Mouse (Mus musculus) heart, adult 2 months (tissue): ENCODE measurements around the gene Mgat5. TPM values are rescaled to one million over a fixed set of nuclear protein-coding genes. Genes with fewer than 3 reads are reported as not detected.

ENCODE experiments used
- DNase-seq, 2 experiments: peaks; one replicate each; pipeline ENCODE4 v3.0.0; 2021
- H3K27ac ChIP-seq: fragments of 200-600 bp; 2 replicates; pipeline ENCODE4 v1.8.1; 2022
- H3K27me3 ChIP-seq: fragments of 200-500 bp; 2 replicates; pipeline ENCODE4 v1.6.1; 2012; ENCODE audit warnings: mild to moderate bottlenecking, low read length, inconsistent platforms, mixed read lengths; ENCODE audit not compliant: control insufficient read depth, insufficient read depth
- H3K36me3 ChIP-seq: fragments of 200-500 bp; 2 replicates; pipeline ENCODE4 v1.6.1; 2012; ENCODE audit warnings: low read length, inconsistent platforms; ENCODE audit not compliant: control insufficient read depth, insufficient read depth
- H3K4me1 ChIP-seq: fragments of 200-500 bp; 2 replicates; pipeline ENCODE4 v1.6.1; 2011; ENCODE audit warnings: low read length; ENCODE audit not compliant: control insufficient read depth, insufficient read depth
- H3K4me3 ChIP-seq: fragments of 200-600 bp; 2 replicates; pipeline ENCODE4 v1.8.1; 2022
- H3K79me2 ChIP-seq: fragments of 200-500 bp; replicated peaks from 2 replicates; pipeline ENCODE4 v1.6.1; 2012; ENCODE audit warnings: mild to moderate bottlenecking, inconsistent platforms, low read length, moderate library complexity, mixed read lengths; ENCODE audit not compliant: control insufficient read depth, insufficient read depth
- H3K9ac ChIP-seq: fragments of 200-500 bp; 2 replicates; pipeline ENCODE4 v1.6.1; 2012; ENCODE audit warnings: low read depth, mild to moderate bottlenecking, control low read depth, inconsistent platforms, low read length, mixed read lengths
- CTCF ChIP-seq: fragments of 200-600 bp; IDR thresholded peaks from 2 replicates; pipeline ENCODE4 v1.8.1; 2022; ENCODE audit warnings: antibody characterized with exemption, mild to moderate bottlenecking, moderate library complexity
- EP300 ChIP-seq: fragments of 200-500 bp; IDR thresholded peaks from 2 replicates; pipeline ENCODE4 v1.6.1; 2011; ENCODE audit warnings: low read depth, low read length, control low read depth; ENCODE audit not compliant: insufficient read depth
- POLR2A ChIP-seq: fragments of 200-500 bp; IDR thresholded peaks from 2 replicates; pipeline ENCODE4 v1.6.1; 2011; ENCODE audit warnings: mild to moderate bottlenecking, low read depth, low read length, control low read depth; ENCODE audit not compliant: insufficient read depth
- WGBS: fragments of 180-500 bp; shearing (Covaris S2); methylation state at CpG from one replicate; pipeline ENCODE4 v1.1.7; 2018; 5-methylcytosine and 5-hydroxymethylcytosine counted together
- intact Hi-C: fragments of 180-260 bp; cut with DNase I; formaldehyde crosslinking; loops from one replicate; pipeline ENCODE4 v1.15.1; 2025
- polyA plus RNA-seq: library from polyadenylated mRNA; depleted of rRNA; stranded (reverse); fragments of >200 nt; gene quantifications from 2 replicates; pipeline ENCODE4 v1.2.3, GENCODE M21; 2012
- total RNA-seq, 2 experiments: library from RNA; stranded (reverse); gene quantifications; 2 replicates each; pipeline ENCODE4 v1.2.3; 2021

The Mgat5 gene
- total and polyA plus RNA-seq, 3 experiments, result 5.6 to 16.7 (median 13.6) TPM

- TF ChIP-seq POLR2A, result no peak
- no peak for TF ChIP-seq EP300
- 55% methylated on average over 7 of the region's 7 CpGs for WGBS
- Histone ChIP-seq H3K36me3 (no peaks in the 10 kb centered on the region), H3K9ac (no peak overlapping the region), H3K27ac (no peak overlapping the region), H3K4me1 (peaks cover 3% of the 10 kb centered on the region), H3K4me3 (no peak overlapping the region), H3K79me2 (no peaks in the 10 kb centered on the region), H3K27me3 (no peaks in the 10 kb centered on the region)
- no peak for DNase-seq
- intact Hi-C loops, result no loop called here
Observed at GRCm38 (mm10) chr1:127363638-127364037, 158.8 kb downstream of the Mgat5 start.

- Histone ChIP-seq H3K4me1 (peaks cover 3% of the 10 kb centered on the region), H3K4me3 (no peak overlapping the region), H3K27ac (no peak overlapping the region), H3K36me3 (no peaks in the 10 kb centered on the region), H3K79me2 (no peaks in the 10 kb centered on the region), H3K27me3 (no peaks in the 10 kb centered on the region), H3K9ac (no peak overlapping the region)
- DNase-seq, result no peak
- intact Hi-C loops, result no loop called here
- TF ChIP-seq CTCF, result no peak
- TF ChIP-seq EP300, result no peak
- no peak for TF ChIP-seq POLR2A
- WGBS, result 96% methylated on average over 5 of the region's 5 CpGs
Observed at GRCm38 (mm10) chr1:127365706-127366105, 160.9 kb downstream of the Mgat5 start.

GRCm38 (mm10) chr1:127366111-127366510 is 161.3 kb downstream of the Mgat5 start:
- Histone ChIP-seq H3K27me3 (no peaks in the 10 kb centered on the region), H3K36me3 (no peaks in the 10 kb centered on the region), H3K4me1 (peaks cover 3% of the 10 kb centered on the region), H3K79me2 (no peaks in the 10 kb centered on the region), H3K4me3 (no peak overlapping the region), H3K9ac (no peak overlapping the region), H3K27ac (no peak overlapping the region)
- no peak for DNase-seq
- TF ChIP-seq EP300, result no peak
- TF ChIP-seq POLR2A, result no peak
- no peak for TF ChIP-seq CTCF
- intact Hi-C loops, result no loop called here
- 82% methylated on average over 10 of the region's 10 CpGs for WGBS

GRCm38 (mm10) chr1:127368513-127368912 is 163.7 kb downstream of the Mgat5 start:
- Histone ChIP-seq H3K27me3 (no peaks in the 10 kb centered on the region), H3K27ac (no peak overlapping the region), H3K36me3 (peaks cover 1% of the 10 kb centered on the region), H3K79me2 (no peaks in the 10 kb centered on the region), H3K4me3 (no peak overlapping the region), H3K9ac (no peak overlapping the region), H3K4me1 (peaks cover 2% of the 10 kb centered on the region)
- WGBS, result 55% methylated on average over 8 of the region's 8 CpGs
- DNase-seq, result no peak
- intact Hi-C loops, result no loop called here
- TF ChIP-seq POLR2A (no peak), CTCF (no peak), EP300 (no peak)

GRCm38 (mm10) chr1:127369538-127369937 is 164.7 kb downstream of the Mgat5 start:
- WGBS, result 92% methylated on average over 5 of the region's 5 CpGs
- intact Hi-C loops, result no loop called here

GRCm38 (mm10) chr1:127372096-127372495 is 167.3 kb downstream of the Mgat5 start:
- no peaks in the 10 kb centered on the region for H3K79me2 ChIP-seq
- intact Hi-C loops, result no loop called here
- 91% methylated on average over 4 of the region's 4 CpGs for WGBS
- H3K36me3 ChIP-seq, result peaks cover 3% of the 10 kb centered on the region
- no peak for TF ChIP-seq CTCF
- no peak for TF ChIP-seq POLR2A
- TF ChIP-seq EP300, result no peak
- H3K27ac ChIP-seq, result no peak overlapping the region
- no peak for DNase-seq
- no peak overlapping the region for H3K4me3 ChIP-seq
- H3K27me3 ChIP-seq, result no peaks in the 10 kb centered on the region
- H3K9ac ChIP-seq, result no peak overlapping the region
- peaks cover 3% of the 10 kb centered on the region; the same call in 1 of the 2 replicates for H3K4me1 ChIP-seq

More at GRCm38 (mm10) chr1:127369538-127369937, 164.7 kb downstream of the Mgat5 start:
- no peak overlapping the region for H3K4me3 ChIP-seq
- H3K9ac ChIP-seq, result no peak overlapping the region
- peaks cover 3% of the 10 kb centered on the region; the same call in 1 of the 2 replicates for H3K4me1 ChIP-seq
- H3K79me2 ChIP-seq, result no peaks in the 10 kb centered on the region
- no peak for DNase-seq
- H3K27me3 ChIP-seq, result no peaks in the 10 kb centered on the region
- TF ChIP-seq CTCF (no peak), POLR2A (no peak)
- peaks cover 3% of the 10 kb centered on the region for H3K36me3 ChIP-seq
- no peak overlapping the region for H3K27ac ChIP-seq
